Mouse (Mus musculus) neural tube, embryonic 15.5 days (tissue): ENCODE measurements around the gene BC017158. TPM values are rescaled to one million over a fixed set of nuclear protein-coding genes. Genes with fewer than 3 reads are reported as not detected.

Experiments
- microRNA-seq: library from miRNA; unstranded; fragments of <30 nt; microRNA quantifications from one replicate; pipeline ENCODE4, GENCODE M21; 2017
- polyA plus RNA-seq: library from polyadenylated mRNA; unstranded; fragments of >200 nt; fragmentation: Nextera tagmentation; extraction: Ambion mirVana; gene quantifications from 2 replicates; pipeline ENCODE4 v1.2.1, GENCODE M21; 2015

The BC017158 gene
- polyA plus RNA-seq, 1 experiment from 2014 or later, result 22.7 TPM

Small RNAs within 50 kb of the gene (microRNA-seq; reads per million reads assigned to microRNA genes)
- gene Mir3103, result not detected

Other genes starting within 250 kb of the BC017158 start
- gene Itgam, start 235.5 kb downstream of the BC017158 start, polyA plus RNA-seq, result 1.2 and 1.7 TPM in 2 replicates
- gene Gm49368, start 235.5 kb downstream of the BC017158 start, polyA plus RNA-seq, result not detected in 2 replicates
- 0.08 and 0.19 TPM in 2 replicates for gene Itgax, start 168.6 kb downstream of the BC017158 start, polyA plus RNA-seq
- gene Itgad, start 143.8 kb downstream of the BC017158 start, polyA plus RNA-seq, result 0.04 and 0.23 TPM in 2 replicates
- 4.3 and 8.2 TPM in 2 replicates for gene Cox6a2, start 91.8 kb downstream of the BC017158 start, polyA plus RNA-seq
- 13.8 and 14.0 TPM in 2 replicates for gene Armc5, start 60.8 kb downstream of the BC017158 start, polyA plus RNA-seq
- gene 9130023H24Rik, start 60.1 kb downstream of the BC017158 start, polyA plus RNA-seq, result 6.4 and 6.6 TPM in 2 replicates
- 28.4 and 50.2 TPM in 2 replicates for gene Tgfb1i1, start 51.4 kb downstream of the BC017158 start, polyA plus RNA-seq
- gene Slc5a2, start 32.5 kb downstream of the BC017158 start, polyA plus RNA-seq, result 0.10 TPM in 1 of 2 replicates, not detected in the other
- 52.9 and 60.1 TPM in 2 replicates for gene Rgs10, start 120.6 kb upstream of the BC017158 start, polyA plus RNA-seq
- gene Tial1, start 163.5 kb upstream of the BC017158 start, polyA plus RNA-seq, result 26.3 and 26.9 TPM in 2 replicates
- gene Bag3, start 225.4 kb upstream of the BC017158 start, polyA plus RNA-seq, result 2.6 and 4.5 TPM in 2 replicates